Comparison of ENCODE assay signal across 8 mouse cellular contexts in genomic region chr9:21161209-21161909, GRCm38 (mm10). TPM values are rescaled to one million over a fixed set of nuclear protein-coding genes. Genes with fewer than 3 reads are reported as not detected.
DNase-seq lines count a peak whose midpoint lies in the region; ATAC-seq and TF ChIP-seq lines count a peak whose summit lies in the region.

No protein-coding gene starts in this region.

- peaks cover 28% of the 10 kb centered on the region for H3K4me1 ChIP-seq in G1E (ENCODE audit: insufficient read depth, low read depth, low read length)
- peaks cover 38% of the 10 kb centered on the region for H3K4me1 ChIP-seq in hindbrain, embryonic 10.5 days (replicated peaks)
- peaks cover 14% of the 10 kb centered on the region for H3K4me1 ChIP-seq in lung, postnatal 0 days (ENCODE audit: insufficient read depth, low read depth, low read length)

- H3K9me3 ChIP-seq in G1E (replicated peaks) = no peaks in the 10 kb centered on the region
- H3K9me3 ChIP-seq in hindbrain, embryonic 10.5 days = no peaks in the 10 kb centered on the region; the same call in 1 of the 2 replicates
- no peaks in the 10 kb centered on the region for H3K9me3 ChIP-seq in lung, postnatal 0 days (ENCODE audit: low read length)

- under 1% methylated on average over 52 of the region's 52 CpGs for WGBS in hindbrain, embryonic 10.5 days
- WGBS in lung, postnatal 0 days = 2% methylated on average over 52 of the region's 52 CpGs

- peak overlapping the region; percentile 74 for H3K4me2 ChIP-seq in lung, postnatal 0 days (replicated peaks; ENCODE audit: low read depth, low read length)

- peak; percentile 80 for ATAC-seq in G1E (ENCODE audit: extremely low read depth, insufficient number of reproducible peaks, low FRiP score, poor library complexity, severe bottlenecking)
- peak; percentile 70 for ATAC-seq in frontal cortex, adult (ENCODE audit: low TSS enrichment)
- ATAC-seq in lung, postnatal 0 days = peak; percentile 82

- no peak for TF ChIP-seq EP300 in lung, postnatal 0 days (IDR thresholded peaks at IDR 0.05)

- DNase-seq in G1E (ENCODE audit: low spot score) = peak; percentile 90
- peak; percentile 93 for DNase-seq in cerebellum, adult 8-10 months
- peak; percentile 88 for DNase-seq in hindbrain, embryonic 10.5 days (ENCODE audit: low spot score)
- DNase-seq in layer of hippocampus, postnatal 10 days (ENCODE audit: low spot score in 2 of 2) = peak; percentile 95 to 96
- DNase-seq in lung, postnatal 0 days (ENCODE audit: low spot score) = peak; percentile 86
- peak; percentile 60 for DNase-seq in ovary, postnatal 10 days (ENCODE audit: low spot score)
- peak; percentile 86 for DNase-seq in thymus, postnatal 0 days (ENCODE audit: low spot score)

- H3K9ac ChIP-seq in lung, postnatal 0 days (replicated peaks; ENCODE audit: low read depth) = peak overlapping the region; percentile 57

- peaks cover 43% of the 10 kb centered on the region for H3K27me3 ChIP-seq in G1E (ENCODE audit: insufficient read depth, low read length)
- H3K27me3 ChIP-seq in hindbrain, embryonic 10.5 days (ENCODE audit: insufficient read depth, poor library complexity, severe bottlenecking) = peaks cover 60% of the 10 kb centered on the region
- H3K27me3 ChIP-seq in lung, postnatal 0 days (replicated peaks; ENCODE audit: insufficient read depth, low read length) = peaks cover 33% of the 10 kb centered on the region

- peak overlapping the region; percentile 73 for H3K4me3 ChIP-seq in G1E (ENCODE audit: low read depth, low read length)
- H3K4me3 ChIP-seq in hindbrain, embryonic 10.5 days = peak overlapping the region; percentile 72
- H3K4me3 ChIP-seq in lung, postnatal 0 days (ENCODE audit: low read depth, low read length) = peak overlapping the region; percentile 50

- no peaks in the 10 kb centered on the region for H3K36me3 ChIP-seq in G1E (replicated peaks)
- no peaks in the 10 kb centered on the region for H3K36me3 ChIP-seq in hindbrain, embryonic 10.5 days
- no peaks in the 10 kb centered on the region for H3K36me3 ChIP-seq in lung, postnatal 0 days (ENCODE audit: insufficient read depth, low read length)

- TF ChIP-seq CTCF in G1E (IDR thresholded peaks at IDR 0.05; ENCODE audit: low read depth, low read length) = peak; percentile 90
- TF ChIP-seq CTCF in lung, postnatal 0 days (IDR thresholded peaks at IDR 0.05) = peak; percentile 96

- H3K27ac ChIP-seq in hindbrain, embryonic 10.5 days = peak overlapping the region; percentile 90
- H3K27ac ChIP-seq in lung, postnatal 0 days (ENCODE audit: low read length) = no peak overlapping the region

RNA-seq across cellular contexts. Expression of gene Pde4a, which starts 4.2 kb away (rescaled TPM):
- total RNA-seq in G1E (2014; fragmentation: Nextera tagmentation) (2.5 and 2.9 TPM in 2 replicates), G1E (2017) (1.5 and 1.7 TPM in 2 replicates)
- 1.4 and 1.5 TPM in 2 replicates for polyA plus RNA-seq in G1E (2012)
- 3.7 and 6.5 TPM in 2 replicates for polyA plus RNA-seq in hindbrain, embryonic 10.5 days (2016; fragmentation: Nextera tagmentation; extraction: Ambion mirVana)
- total RNA-seq in layer of hippocampus, postnatal 10 days (2021) = 10 to 100 TPM; 58.9 to 59.5 TPM
- 3.9 and 4.7 TPM in 2 replicates for polyA plus RNA-seq in lung, postnatal 0 days (2015; fragmentation: Nextera tagmentation; extraction: Ambion mirVana)
- 0.95 and 1.0 TPM in 2 replicates for polyA plus RNA-seq in thymus, postnatal 0 days (2015; fragmentation: Nextera tagmentation; extraction: Ambion mirVana)

RNA-seq across cellular contexts. Expression of gene Cdc37, which starts 11.6 kb away (rescaled TPM):
- 80.4 and 86.7 TPM in 2 replicates for total RNA-seq in G1E (2014; fragmentation: Nextera tagmentation)
- 124 and 193 TPM in 2 replicates for total RNA-seq in G1E (2017)
- 213 and 280 TPM in 2 replicates for polyA plus RNA-seq in G1E (2012)
- polyA plus RNA-seq in hindbrain, embryonic 10.5 days (2016; fragmentation: Nextera tagmentation; extraction: Ambion mirVana) = 333 and 374 TPM in 2 replicates
- total RNA-seq in layer of hippocampus, postnatal 10 days (2021) = 100 to 1,000 TPM; 136 to 139 TPM
- 165 and 171 TPM in 2 replicates for polyA plus RNA-seq in lung, postnatal 0 days (2015; fragmentation: Nextera tagmentation; extraction: Ambion mirVana)
- 281 and 307 TPM in 2 replicates for polyA plus RNA-seq in thymus, postnatal 0 days (2015; fragmentation: Nextera tagmentation; extraction: Ambion mirVana)

RNA-seq across cellular contexts. Expression of gene Tyk2, which starts 30.3 kb away (rescaled TPM):
- total RNA-seq in G1E (2014; fragmentation: Nextera tagmentation) = 16.1 and 16.6 TPM in 2 replicates
- total RNA-seq in G1E (2017) = 17.4 and 19.0 TPM in 2 replicates
- polyA plus RNA-seq in G1E (2012) = 17.3 and 19.0 TPM in 2 replicates
- 15.3 and 15.5 TPM in 2 replicates for polyA plus RNA-seq in hindbrain, embryonic 10.5 days (2016; fragmentation: Nextera tagmentation; extraction: Ambion mirVana)
- 10 to 100 TPM; 12.7 to 14.0 TPM for total RNA-seq in layer of hippocampus, postnatal 10 days (2021)
- polyA plus RNA-seq in lung, postnatal 0 days (2015; fragmentation: Nextera tagmentation; extraction: Ambion mirVana) = 10.9 and 12.5 TPM in 2 replicates
- polyA plus RNA-seq in thymus, postnatal 0 days (2015; fragmentation: Nextera tagmentation; extraction: Ambion mirVana) = 13.8 and 14.0 TPM in 2 replicates
